Mouse (Mus musculus) stomach, embryonic 15.5 days (tissue): ENCODE results near the gene Camk2d. TPM values are rescaled to one million over a fixed set of nuclear protein-coding genes. Genes with fewer than 3 reads are reported as not detected.

Experiments
- ATAC-seq: fragments of 200-750 bp; cut with Nextera tagmentation; 2 replicates; pipeline ENCODE4 v1.8.0; 2017; ENCODE audit warnings: low read depth, moderate number of reproducible peaks, moderate TSS enrichment; ENCODE audit not compliant: insufficient read depth, low FRiP score
- H3K27ac ChIP-seq: fragments of 300-500 bp; sonication (generic); 2 replicates; pipeline ENCODE4 v1.5.1; 2015; ENCODE audit warnings: mild to moderate bottlenecking, inconsistent platforms
- H3K27me3 ChIP-seq: fragments of 300-500 bp; sonication (generic); replicated peaks from 2 replicates; pipeline ENCODE4 v1.6.1; 2015; ENCODE audit warnings: inconsistent platforms
- H3K36me3 ChIP-seq: fragments of 300-500 bp; sonication (generic); 2 replicates; pipeline ENCODE4 v1.6.1; 2015; ENCODE audit warnings: inconsistent platforms
- H3K4me1 ChIP-seq: fragments of 300-500 bp; sonication (generic); 2 replicates; pipeline ENCODE4 v1.6.1; 2015; ENCODE audit warnings: inconsistent platforms
- H3K4me2 ChIP-seq: fragments of 300-500 bp; sonication (generic); 2 replicates; pipeline ENCODE4 v1.6.1; 2015; ENCODE audit warnings: mild to moderate bottlenecking, inconsistent platforms
- H3K4me3 ChIP-seq: fragments of 300-500 bp; sonication (generic); replicated peaks from 2 replicates; pipeline ENCODE4 v1.5.1; 2015; ENCODE audit warnings: inconsistent platforms
- H3K9ac ChIP-seq: fragments of 300-500 bp; sonication (generic); 2 replicates; pipeline ENCODE4 v1.6.1; 2015; ENCODE audit warnings: inconsistent platforms
- H3K9me3 ChIP-seq: fragments of 300-500 bp; sonication (generic); 2 replicates; pipeline ENCODE4 v1.6.1; 2016; ENCODE audit warnings: inconsistent platforms
- WGBS: fragments of 180-500 bp; shearing (Covaris S2); methylation state at CpG from one replicate; pipeline ENCODE4 v1.1.7; 2015; 5-methylcytosine and 5-hydroxymethylcytosine counted together
- polyA plus RNA-seq: library from polyadenylated mRNA; unstranded; fragments of >200 nt; fragmentation: Nextera tagmentation; extraction: Ambion mirVana; gene quantifications from 2 replicates; pipeline ENCODE4 v1.2.1, GENCODE M21; 2015

Camk2d gene
- polyA plus RNA-seq, 1 experiment from 2014 or later: 37.7 TPM

GRCm38 (mm10) chr3:126735211-126735610, 139.1 kb downstream of the Camk2d start:
- no peak for ATAC-seq
- Histone ChIP-seq H3K9ac (no peak overlapping the region), H3K4me3 (no peak overlapping the region), H3K4me1 (no peaks in the 10 kb centered on the region), H3K27ac (no peak overlapping the region), H3K4me2 (no peak overlapping the region), H3K9me3 (no peaks in the 10 kb centered on the region), H3K36me3 (no peaks in the 10 kb centered on the region), H3K27me3 (no peaks in the 10 kb centered on the region)
- WGBS: 77% methylated on average over 5 of the region's 5 CpGs

- H3K4me3 ChIP-seq: no peak overlapping the region
- H3K27me3 ChIP-seq: no peaks in the 10 kb centered on the region
- no peaks in the 10 kb centered on the region for H3K4me1 ChIP-seq
- no peaks in the 10 kb centered on the region for H3K36me3 ChIP-seq
- no peak overlapping the region for H3K4me2 ChIP-seq
- H3K9me3 ChIP-seq: no peaks in the 10 kb centered on the region
- H3K9ac ChIP-seq: no peak overlapping the region
- WGBS: 90% methylated on average over 2 of the region's 2 CpGs
- H3K27ac ChIP-seq: no peak overlapping the region
- ATAC-seq: no peak
These were observed 141.0 kb downstream of the Camk2d start for GRCm38 (mm10) chr3:126737128-126737527.

- H3K4me3 ChIP-seq: no peak overlapping the region
- no peaks in the 10 kb centered on the region for H3K9me3 ChIP-seq
- H3K9ac ChIP-seq: no peak overlapping the region
- H3K36me3 ChIP-seq: no peaks in the 10 kb centered on the region
- no peak for ATAC-seq
- H3K27me3 ChIP-seq: no peaks in the 10 kb centered on the region
- H3K4me2 ChIP-seq: no peak overlapping the region
- no peaks in the 10 kb centered on the region for H3K4me1 ChIP-seq
- no peak overlapping the region for H3K27ac ChIP-seq
- WGBS: 76% methylated on average over 1 of the region's 1 CpGs
These were observed 144.0 kb downstream of the Camk2d start for GRCm38 (mm10) chr3:126740146-126740545.

- no peaks in the 10 kb centered on the region for H3K27me3 ChIP-seq
- H3K9me3 ChIP-seq: no peaks in the 10 kb centered on the region
- WGBS: 70% methylated on average over 3 of the region's 3 CpGs
- H3K9ac ChIP-seq: no peak overlapping the region
- no peak overlapping the region for H3K4me3 ChIP-seq
- H3K4me1 ChIP-seq: no peaks in the 10 kb centered on the region
- no peak overlapping the region for H3K27ac ChIP-seq
- H3K4me2 ChIP-seq: no peak overlapping the region
- H3K36me3 ChIP-seq: no peaks in the 10 kb centered on the region
- ATAC-seq: no peak
These were observed 148.5 kb downstream of the Camk2d start for GRCm38 (mm10) chr3:126744432-126745133.

GRCm38 (mm10) chr3:126746148-126746803, 150.2 kb downstream of the Camk2d start:
- Histone ChIP-seq H3K27me3 (no peaks in the 10 kb centered on the region), H3K4me3 (no peak overlapping the region), H3K4me2 (no peak overlapping the region), H3K4me1 (no peaks in the 10 kb centered on the region), H3K36me3 (no peaks in the 10 kb centered on the region), H3K9me3 (no peaks in the 10 kb centered on the region), H3K9ac (no peak overlapping the region), H3K27ac (no peak overlapping the region)
- peak; percentile 73; the same call in 1 of the 2 replicates for ATAC-seq
- WGBS: 66% methylated on average over 11 of the region's 11 CpGs

GRCm38 (mm10) chr3:126747628-126748027, 151.5 kb downstream of the Camk2d start:
- Histone ChIP-seq H3K4me3 (no peak overlapping the region), H3K36me3 (no peaks in the 10 kb centered on the region), H3K4me2 (no peak overlapping the region), H3K27me3 (no peaks in the 10 kb centered on the region), H3K27ac (no peak overlapping the region), H3K9me3 (no peaks in the 10 kb centered on the region), H3K4me1 (no peaks in the 10 kb centered on the region), H3K9ac (no peak overlapping the region)
- WGBS: 70% methylated on average over 3 of the region's 3 CpGs
- ATAC-seq: no peak

- no peaks in the 10 kb centered on the region for H3K4me1 ChIP-seq
- H3K36me3 ChIP-seq: no peaks in the 10 kb centered on the region
- no peak overlapping the region for H3K4me3 ChIP-seq
- ATAC-seq: no peak
- no peak overlapping the region for H3K4me2 ChIP-seq
- H3K9me3 ChIP-seq: no peaks in the 10 kb centered on the region
- no peak overlapping the region for H3K27ac ChIP-seq
- 72% methylated on average over 7 of the region's 7 CpGs for WGBS
- H3K27me3 ChIP-seq: no peaks in the 10 kb centered on the region
- no peak overlapping the region for H3K9ac ChIP-seq
These were observed 155.4 kb downstream of the Camk2d start for GRCm38 (mm10) chr3:126751377-126752098.

- Histone ChIP-seq H3K36me3 (no peaks in the 10 kb centered on the region), H3K4me1 (no peaks in the 10 kb centered on the region), H3K27me3 (no peaks in the 10 kb centered on the region), H3K4me3 (no peak overlapping the region), H3K9ac (no peak overlapping the region), H3K4me2 (no peak overlapping the region), H3K9me3 (no peaks in the 10 kb centered on the region), H3K27ac (no peak overlapping the region)
- WGBS: 86% methylated on average over 6 of the region's 6 CpGs
- ATAC-seq: no peak
These were observed 156.9 kb downstream of the Camk2d start for GRCm38 (mm10) chr3:126752978-126753377.

GRCm38 (mm10) chr3:126758398-126758797, 162.3 kb downstream of the Camk2d start:
- ATAC-seq: no peak
- Histone ChIP-seq H3K9me3 (no peaks in the 10 kb centered on the region), H3K4me2 (no peak overlapping the region), H3K27me3 (no peaks in the 10 kb centered on the region), H3K4me3 (no peak overlapping the region), H3K4me1 (no peaks in the 10 kb centered on the region), H3K36me3 (no peaks in the 10 kb centered on the region), H3K9ac (no peak overlapping the region), H3K27ac (no peak overlapping the region)
- 89% methylated on average over 1 of the region's 1 CpGs for WGBS

- 82% methylated on average over 3 of the region's 3 CpGs for WGBS
- Histone ChIP-seq H3K27me3 (no peaks in the 10 kb centered on the region), H3K4me3 (no peak overlapping the region), H3K27ac (no peak overlapping the region), H3K9ac (no peak overlapping the region), H3K4me1 (no peaks in the 10 kb centered on the region), H3K36me3 (no peaks in the 10 kb centered on the region), H3K9me3 (no peaks in the 10 kb centered on the region), H3K4me2 (no peak overlapping the region)
- no peak for ATAC-seq
These were observed 164.5 kb downstream of the Camk2d start for GRCm38 (mm10) chr3:126760608-126761007.

GRCm38 (mm10) chr3:126764745-126765144, 168.6 kb downstream of the Camk2d start:
- Histone ChIP-seq H3K4me2 (no peak overlapping the region), H3K27ac (no peak overlapping the region), H3K9ac (no peak overlapping the region), H3K27me3 (no peaks in the 10 kb centered on the region), H3K4me1 (no peaks in the 10 kb centered on the region), H3K9me3 (no peaks in the 10 kb centered on the region), H3K36me3 (no peaks in the 10 kb centered on the region), H3K4me3 (no peak overlapping the region)
- ATAC-seq: no peak
- WGBS: 87% methylated on average over 4 of the region's 4 CpGs

- no peak overlapping the region for H3K27ac ChIP-seq
- WGBS: 40% methylated on average over 6 of the region's 6 CpGs
- no peaks in the 10 kb centered on the region for H3K27me3 ChIP-seq
- no peaks in the 10 kb centered on the region for H3K4me1 ChIP-seq
- H3K4me3 ChIP-seq: no peak overlapping the region
- H3K36me3 ChIP-seq: no peaks in the 10 kb centered on the region
- no peak for ATAC-seq
- no peaks in the 10 kb centered on the region for H3K9me3 ChIP-seq
- H3K4me2 ChIP-seq: no peak overlapping the region
- H3K9ac ChIP-seq: no peak overlapping the region
These were observed 174.0 kb downstream of the Camk2d start for GRCm38 (mm10) chr3:126770056-126770455.
